Mouse (Mus musculus) MEL (cell line): ENCODE data around the gene Serinc5. TPM values are rescaled to one million over a fixed set of nuclear protein-coding genes. Genes with fewer than 3 reads are reported as not detected.

Experiments used
- DNase-seq: peaks from one replicate; pipeline ENCODE4 v3.0.0; 2011; ENCODE audit warnings: low read depth, low spot score
- H3K27ac ChIP-seq: 2 replicates; pipeline ENCODE4 v1.5.1; 2012; ENCODE audit warnings: low read depth, mild to moderate bottlenecking, control low read depth, low read length, moderate library complexity; ENCODE audit not compliant: control insufficient read depth
- H3K27me3 ChIP-seq, 2 experiments: fragments of 150-350 bp in 1 of 2; sonication (generic) in 1 of 2; 2 replicates each; pipeline ENCODE4 v1.6.1; 2012; ENCODE audit warnings: low read length in 2 of 2, mild to moderate bottlenecking in 2 of 2, improper control_type of control experiment in 1 of 2, moderate library complexity in 1 of 2; ENCODE audit not compliant: insufficient read depth in 2 of 2, control insufficient read depth in 1 of 2
- H3K36me3 ChIP-seq, 2 experiments: 2 replicates each; pipeline ENCODE4 v1.6.1; 2012 to 2014; ENCODE audit warnings: low read length in 2 of 2, improper control_type of control experiment in 1 of 2, inconsistent platforms in 1 of 2, mild to moderate bottlenecking in 1 of 2; ENCODE audit not compliant: insufficient read depth in 2 of 2, control insufficient read depth in 1 of 2
- H3K4me1 ChIP-seq, 2 experiments: fragments of 150-350 bp in 1 of 2; sonication (generic) in 1 of 2; 2 replicates each; pipeline ENCODE4 v1.6.1; 2012; ENCODE audit warnings: low read length in 2 of 2, improper control_type of control experiment in 1 of 2, mild to moderate bottlenecking in 1 of 2; ENCODE audit not compliant: insufficient read depth in 2 of 2, control insufficient read depth in 1 of 2
- H3K4me3 ChIP-seq, 2 experiments: fragments of 150-350 bp in 1 of 2; sonication (generic) in 1 of 2; 2 replicates each; pipeline ENCODE4 v1.5.1; 2012; ENCODE audit warnings: low read depth in 2 of 2, low read length in 2 of 2, mild to moderate bottlenecking in 2 of 2, moderate library complexity in 2 of 2, control low read depth in 1 of 2, improper control_type of control experiment in 1 of 2; ENCODE audit not compliant: control insufficient read depth in 1 of 2, insufficient read depth in 1 of 2
- H3K79me2 ChIP-seq: 2 replicates; pipeline ENCODE4 v1.6.1; 2012; ENCODE audit warnings: mild to moderate bottlenecking, low read length, moderate library complexity; ENCODE audit not compliant: control insufficient read depth, poor library complexity, insufficient read depth
- H3K9ac ChIP-seq: 2 replicates; pipeline ENCODE4 v1.6.1; 2012; ENCODE audit warnings: low read depth, mild to moderate bottlenecking, control low read depth, low read length, moderate library complexity; ENCODE audit not compliant: control insufficient read depth, poor library complexity, severe bottlenecking
- H3K9me3 ChIP-seq: fragments of 150-350 bp; sonication (generic); replicated peaks from 2 replicates; pipeline ENCODE4 v1.6.1; 2012; ENCODE audit warnings: mild to moderate bottlenecking, low read length, improper control_type of control experiment, moderate library complexity; ENCODE audit not compliant: insufficient read depth
- BHLHE40 ChIP-seq: IDR thresholded peaks from 2 replicates; pipeline ENCODE4 v1.6.1; 2012; ENCODE audit warnings: low read depth, mild to moderate bottlenecking, inconsistent platforms, low read length, improper control_type of control experiment, borderline replicate concordance
- CHD1 ChIP-seq: IDR thresholded peaks from 2 replicates; pipeline ENCODE4 v1.6.1; 2012; ENCODE audit warnings: low read depth, mild to moderate bottlenecking, inconsistent platforms, low read length, improper control_type of control experiment
- CHD2 ChIP-seq: IDR thresholded peaks from 2 replicates; pipeline ENCODE4 v1.6.1; 2011; ENCODE audit warnings: low read length, improper control_type of control experiment
- CTCF ChIP-seq, 3 experiments: IDR thresholded peaks in 2 of 3; conservative IDR thresholded peaks in 1 of 3; 2 replicates each; pipeline ENCODE4 v1.5.1; 2011 to 2012; ENCODE audit warnings: low read length in 3 of 3, low read depth in 2 of 3, mild to moderate bottlenecking in 2 of 3, improper control_type of control experiment in 1 of 3, inconsistent platforms in 1 of 3, mixed read lengths in 1 of 3, moderate library complexity in 1 of 3; ENCODE audit not compliant: control insufficient read depth in 1 of 3, insufficient read depth in 1 of 3, poor library complexity in 1 of 3, severe bottlenecking in 1 of 3
- ELF1 ChIP-seq: IDR thresholded peaks from 2 replicates; pipeline ENCODE4 v1.6.1; 2014; ENCODE audit warnings: low read depth, mild to moderate bottlenecking, inconsistent platforms, low read length, improper control_type of control experiment, moderate library complexity
- EP300 ChIP-seq, 2 experiments: IDR thresholded peaks; 2 replicates each; pipeline ENCODE4 v1.6.1; 2011; ENCODE audit warnings: improper control_type of control experiment in 2 of 2, low read length in 2 of 2, low read depth in 1 of 2, mild to moderate bottlenecking in 1 of 2
- ETS1 ChIP-seq: IDR thresholded peaks from 2 replicates; pipeline ENCODE4 v1.6.1; 2012; ENCODE audit warnings: low read depth, mild to moderate bottlenecking, inconsistent platforms, low read length, improper control_type of control experiment, moderate library complexity
- GATA1 ChIP-seq: IDR thresholded peaks from 2 replicates; pipeline ENCODE4 v1.6.1; 2011; ENCODE audit warnings: low read depth, low read length, improper control_type of control experiment
- HCFC1 ChIP-seq: IDR thresholded peaks from 2 replicates; pipeline ENCODE4 v1.6.1; 2012; ENCODE audit warnings: low read depth, mild to moderate bottlenecking, inconsistent platforms, low read length, improper control_type of control experiment, moderate library complexity
- JUND ChIP-seq: IDR thresholded peaks from 2 replicates; pipeline ENCODE4 v1.6.1; 2011; ENCODE audit warnings: low read depth, mild to moderate bottlenecking, improper control_type of control experiment, low read length
- KAT2A ChIP-seq: conservative IDR thresholded peaks from 2 replicates; pipeline ENCODE4 v1.6.1; 2012; ENCODE audit warnings: low read depth, low read length, improper control_type of control experiment, inconsistent platforms
- MAFK ChIP-seq: IDR thresholded peaks from 2 replicates; pipeline ENCODE4 v1.6.1; 2011; ENCODE audit warnings: low read depth, mild to moderate bottlenecking, low read length, improper control_type of control experiment, borderline replicate concordance
- MAX ChIP-seq: IDR thresholded peaks from 2 replicates; pipeline ENCODE4 v1.6.1; 2011; ENCODE audit warnings: low read length, improper control_type of control experiment
- NELFE ChIP-seq: IDR thresholded peaks from 2 replicates; pipeline ENCODE4 v1.6.1; 2011; ENCODE audit warnings: low read depth, low read length, improper control_type of control experiment
- NRF1 ChIP-seq: IDR thresholded peaks from 2 replicates; pipeline ENCODE4 v1.6.1; 2014; ENCODE audit warnings: low read depth, mild to moderate bottlenecking, inconsistent platforms, low read length, improper control_type of control experiment, moderate library complexity; ENCODE audit not compliant: poor library complexity, insufficient read depth, severe bottlenecking
- POLR2A ChIP-seq, 2 experiments: IDR thresholded peaks; 2 replicates each; pipeline ENCODE4 v1.6.1; 2011 to 2012; ENCODE audit warnings: low read length in 2 of 2, mild to moderate bottlenecking in 2 of 2, control low read depth in 1 of 2, improper control_type of control experiment in 1 of 2, low read depth in 1 of 2, moderate library complexity in 1 of 2; ENCODE audit not compliant: control insufficient read depth in 1 of 2, insufficient read depth in 1 of 2, poor library complexity in 1 of 2
- POLR2AphosphoS2 ChIP-seq: IDR thresholded peaks from 2 replicates; pipeline ENCODE4 v1.6.1; 2011; ENCODE audit warnings: low read length, improper control_type of control experiment
- POLR2AphosphoS5 ChIP-seq: IDR thresholded peaks from 2 replicates; pipeline ENCODE4 v1.6.1; 2012; ENCODE audit warnings: low read depth, borderline replicate concordance, mild to moderate bottlenecking, inconsistent platforms, low read length, moderate library complexity, mixed read lengths
- SMC3 ChIP-seq: IDR thresholded peaks from 2 replicates; pipeline ENCODE4 v1.6.1; 2011; ENCODE audit warnings: low read depth, low read length, improper control_type of control experiment
- TCF12 ChIP-seq: IDR thresholded peaks from 2 replicates; pipeline ENCODE4 v1.6.1; 2014; ENCODE audit warnings: low read depth, mild to moderate bottlenecking, inconsistent platforms, low read length, improper control_type of control experiment, moderate library complexity
- UBTF ChIP-seq: IDR thresholded peaks from 2 replicates; pipeline ENCODE4 v1.6.1; 2012; ENCODE audit warnings: low read depth, mild to moderate bottlenecking, inconsistent platforms, low read length, improper control_type of control experiment, moderate library complexity, borderline replicate concordance; ENCODE audit not compliant: insufficient read depth
- USF2 ChIP-seq, 2 experiments: IDR thresholded peaks; 2 replicates each; pipeline ENCODE4 v1.6.1; 2011 to 2012; ENCODE audit warnings: improper control_type of control experiment in 2 of 2, low read length in 2 of 2, borderline replicate concordance in 1 of 2, inconsistent platforms in 1 of 2, low read depth in 1 of 2, mild to moderate bottlenecking in 1 of 2; ENCODE audit not compliant: insufficient read depth in 1 of 2
- ZC3H11A ChIP-seq: IDR thresholded peaks from 2 replicates; pipeline ENCODE4 v1.6.1; 2012; ENCODE audit warnings: low read depth, mild to moderate bottlenecking, inconsistent platforms, low read length, improper control_type of control experiment
- ZKSCAN1 ChIP-seq: IDR thresholded peaks from 2 replicates; pipeline ENCODE4 v1.6.1; 2012; ENCODE audit warnings: low read depth, mild to moderate bottlenecking, inconsistent platforms, low read length, improper control_type of control experiment, moderate library complexity
- ZMIZ1 ChIP-seq: IDR thresholded peaks from 2 replicates; pipeline ENCODE4 v1.6.1; 2012; ENCODE audit warnings: low read depth, mild to moderate bottlenecking, inconsistent platforms, low read length, improper control_type of control experiment, moderate library complexity
- polyA plus RNA-seq, 2 experiments: library from polyadenylated mRNA; stranded (reverse) in 1 of 2; unstranded in 1 of 2; fragments of >175 nt in 1 of 2; fragments of >200 nt in 1 of 2; gene quantifications; 2 replicates each; pipeline versions ENCODE4 v1.2.1 to v1.2.4; 2012; ENCODE audit warnings: low replicate concordance in 2 of 2, low read depth in 1 of 2; ENCODE audit not compliant: insufficient read length in 2 of 2, insufficient read depth in 1 of 2, missing spikeins in 1 of 2
- total RNA-seq: library from RNA; depleted of rRNA; stranded (reverse); fragments of 300-350 nt; gene quantifications from 2 replicates; pipeline ENCODE4 v1.2.3, GENCODE M21; 2012

Gene Serinc5
- total and polyA plus RNA-seq, 3 experiments, result 4.0 to 8.8 TPM; not detected in 1

GRCm38 (mm10) chr13:92671727-92672126 lies 60.8 kb downstream of the Serinc5 start:
- no peaks in the 10 kb centered on the region for H3K9me3 ChIP-seq
- H3K4me1 ChIP-seq, result no peaks in the 10 kb centered on the region
- no peak for DNase-seq
- no peak overlapping the region for H3K27ac ChIP-seq
- no peak overlapping the region for H3K4me3 ChIP-seq
- H3K27me3 ChIP-seq, result no peaks in the 10 kb centered on the region
- no peak overlapping the region for H3K9ac ChIP-seq
- no peak for TF ChIP-seq CHD1
- TF ChIP-seq ETS1, result no peak
- no peak for TF ChIP-seq JUND
- no peak for TF ChIP-seq ZMIZ1
- TF ChIP-seq UBTF, result no peak
- TF ChIP-seq TCF12, result no peak
- no peak for TF ChIP-seq GATA1
- TF ChIP-seq CHD2, result no peak
- no peak for TF ChIP-seq NRF1
- no peak for TF ChIP-seq KAT2A
- no peak for TF ChIP-seq POLR2AphosphoS2
- no peak for TF ChIP-seq MAFK
- TF ChIP-seq EP300 (IDR thresholded peaks at IDR 0.05; ENCODE audit: low read depth in 1 of 2, low read length in 2 of 2), result no peak
- TF ChIP-seq MAX, result no peak
- TF ChIP-seq NELFE, result no peak
- no peak for TF ChIP-seq BHLHE40
- no peak for TF ChIP-seq ZKSCAN1
- no peak for TF ChIP-seq SMC3
- no peak for TF ChIP-seq CTCF (IDR thresholded peaks at IDR 0.05 in 2 of 3, conservative IDR thresholded peaks at IDR 0.05 in 1 of 3; ENCODE audit: control insufficient read depth in 1 of 3, insufficient read depth in 1 of 3, low read depth in 2 of 3, low read length in 3 of 3, poor library complexity in 1 of 3, severe bottlenecking in 1 of 3)
- H3K79me2 ChIP-seq, result no peaks in the 10 kb centered on the region
- H3K36me3 ChIP-seq, result no peaks in the 10 kb centered on the region

- H3K27ac ChIP-seq, result no peak overlapping the region
- H3K9me3 ChIP-seq, result no peaks in the 10 kb centered on the region
- no peak overlapping the region for H3K4me3 ChIP-seq
- no peak overlapping the region for H3K9ac ChIP-seq
- DNase-seq, result no peak
- no peaks in the 10 kb centered on the region for H3K27me3 ChIP-seq
- H3K4me1 ChIP-seq, result no peaks in the 10 kb centered on the region
- H3K36me3 ChIP-seq, result no peaks in the 10 kb centered on the region
- no peaks in the 10 kb centered on the region for H3K79me2 ChIP-seq
- no peak for TF ChIP-seq USF2 (IDR thresholded peaks at IDR 0.05; ENCODE audit: borderline replicate concordance in 1 of 2, insufficient read depth in 1 of 2, low read depth in 1 of 2, low read length in 2 of 2)
- no peak for TF ChIP-seq POLR2AphosphoS5
- no peak for TF ChIP-seq POLR2A (IDR thresholded peaks at IDR 0.05; ENCODE audit: control insufficient read depth in 1 of 2, insufficient read depth in 1 of 2, low read depth in 1 of 2, low read length in 2 of 2, poor library complexity in 1 of 2)
- no peak for TF ChIP-seq NELFE
- TF ChIP-seq HCFC1, result no peak
- no peak for TF ChIP-seq ELF1
- TF ChIP-seq JUND, result no peak
- no peak for TF ChIP-seq ZC3H11A
Measured at GRCm38 (mm10) chr13:92674676-92675075, 63.8 kb downstream of the Serinc5 start.
